Mouse (Mus musculus) embryonic facial prominence, embryonic 10.5 days (tissue): ENCODE data around the gene Fam45a. TPM values are rescaled to one million over a fixed set of nuclear protein-coding genes. Genes with fewer than 3 reads are reported as not detected.
"Not testable (repeated sequence)": the region's sequence is repeated elsewhere in the genome, so short reads cannot be mapped to it uniquely, and the experiment has no call there.

ENCODE experiments used
- DNase-seq: peaks from one replicate; pipeline ENCODE4 v3.0.0-alpha.2; 2017; ENCODE audit warnings: low spot score
- H3K27ac ChIP-seq: fragments of 300-500 bp; sonication (generic); replicated peaks from 2 replicates; pipeline ENCODE4 v1.5.1; 2016; ENCODE audit warnings: mild to moderate bottlenecking
- H3K27me3 ChIP-seq: fragments of 300-500 bp; sonication (generic); replicated peaks from 2 replicates; pipeline ENCODE4 v1.6.1; 2016; ENCODE audit warnings: low read depth, mild to moderate bottlenecking; ENCODE audit not compliant: poor library complexity, severe bottlenecking
- H3K36me3 ChIP-seq: fragments of 300-500 bp; sonication (generic); replicated peaks from 2 replicates; pipeline ENCODE4 v1.6.1; 2016; ENCODE audit warnings: mild to moderate bottlenecking, moderate library complexity
- H3K4me1 ChIP-seq: fragments of 300-500 bp; sonication (generic); 2 replicates; pipeline ENCODE4 v1.6.1; 2016
- H3K4me3 ChIP-seq: fragments of 300-500 bp; sonication (generic); 2 replicates; pipeline ENCODE4 v1.5.1; 2016; ENCODE audit warnings: mild to moderate bottlenecking, moderate library complexity
- H3K9me3 ChIP-seq: fragments of 300-500 bp; sonication (generic); 2 replicates; pipeline ENCODE4 v1.6.1; 2016; ENCODE audit warnings: mild to moderate bottlenecking
- WGBS: fragments of 180-500 bp; shearing (Covaris S2); methylation state at CpG from one replicate; pipeline ENCODE4 v1.1.7; 2016; 5-methylcytosine and 5-hydroxymethylcytosine counted together
- polyA plus RNA-seq: library from polyadenylated mRNA; unstranded; fragments of >200 nt; fragmentation: Nextera tagmentation; extraction: Ambion mirVana; gene quantifications from 2 replicates; pipeline ENCODE4 v1.2.1, GENCODE M21; 2016

Gene Fam45a
- polyA plus RNA-seq, 1 experiment from 2014 or later: 29.6 TPM

DNA sequence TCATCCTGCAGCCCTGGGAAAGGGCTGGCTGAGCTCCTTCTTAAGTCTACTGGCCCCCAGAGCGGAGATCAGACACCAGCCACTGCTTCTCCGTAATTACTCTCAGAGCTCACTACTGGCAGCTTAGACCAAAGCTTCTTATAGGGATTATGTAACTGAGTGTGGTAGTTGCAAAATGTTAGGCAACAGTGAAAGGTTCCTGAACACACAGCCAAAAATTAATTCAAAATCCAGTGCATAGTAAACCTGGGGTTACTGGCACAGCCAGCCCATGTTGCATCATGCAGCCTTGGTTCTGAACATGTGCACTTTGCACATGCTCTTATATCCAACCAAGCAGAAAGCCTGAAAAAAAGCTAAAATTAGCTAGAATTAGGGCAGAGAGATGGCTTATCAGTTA is 16.1 kb upstream of the Fam45a start:
- no peak for DNase-seq
- WGBS: 85% methylated on average over 2 of the region's 2 CpGs
- Histone ChIP-seq H3K4me1 (peaks cover 4% of the 10 kb centered on the region; the same call in 1 of the 2 replicates), H3K9me3 (no peaks in the 10 kb centered on the region), H3K36me3 (no peaks in the 10 kb centered on the region), H3K27ac (no peak overlapping the region), H3K4me3 (no peak overlapping the region), H3K27me3 (no peaks in the 10 kb centered on the region)

DNA sequence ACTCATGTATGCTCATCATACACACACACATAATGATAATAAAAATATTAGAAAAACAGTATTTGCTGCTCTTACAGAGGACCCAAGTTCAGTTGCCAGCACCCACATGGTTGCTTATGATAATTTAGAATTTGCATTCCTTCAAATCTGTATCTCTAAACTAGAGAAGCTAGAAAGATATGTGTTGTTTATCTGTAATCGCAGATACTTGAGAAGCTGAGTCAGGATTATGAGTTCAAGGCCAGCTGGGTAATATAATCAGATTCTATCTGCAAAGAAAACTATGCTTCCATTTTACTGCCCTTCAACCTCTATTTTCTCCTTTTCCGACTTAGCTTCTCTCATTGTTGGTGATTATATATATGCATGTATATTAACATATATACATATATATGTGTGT is 14.0 kb upstream of the Fam45a start:
- Histone ChIP-seq H3K27ac (no peak overlapping the region), H3K4me3 (no peak overlapping the region), H3K36me3 (no peaks in the 10 kb centered on the region), H3K9me3 (no peaks in the 10 kb centered on the region), H3K4me1 (no peaks in the 10 kb centered on the region), H3K27me3 (no peaks in the 10 kb centered on the region; the same call in 1 of the 2 replicates)
- DNase-seq: no peak
- WGBS: 92% methylated on average over 2 of the region's 2 CpGs

- H3K36me3 ChIP-seq: no peaks in the 10 kb centered on the region
- H3K4me1 ChIP-seq: no peaks in the 10 kb centered on the region
- no peak overlapping the region for H3K4me3 ChIP-seq
- H3K27me3 ChIP-seq: no peaks in the 10 kb centered on the region; the same call in 1 of the 2 replicates
- H3K27ac ChIP-seq: no peak overlapping the region
- no peak for DNase-seq
- 83% methylated on average over 7 of the region's 7 CpGs for WGBS
- H3K9me3 ChIP-seq: no peaks in the 10 kb centered on the region
Measured at GRCm38 (mm10) chr19:60799867-60800569, 11.4 kb upstream of the Fam45a start.

- WGBS: 73% methylated on average over 2 of the region's 2 CpGs
- Histone ChIP-seq H3K36me3 (no peaks in the 10 kb centered on the region), H3K27ac (no peak overlapping the region), H3K9me3 (no peaks in the 10 kb centered on the region), H3K27me3 (no peaks in the 10 kb centered on the region; the same call in 1 of the 2 replicates), H3K4me3 (no peak overlapping the region), H3K4me1 (no peaks in the 10 kb centered on the region)
- DNase-seq: no peak
Measured at GRCm38 (mm10) chr19:60804903-60805302, 6.5 kb upstream of the Fam45a start.

GRCm38 (mm10) chr19:60809927-60810326 is 1.5 kb upstream of the Fam45a start:
- Histone ChIP-seq H3K4me3 (no peak overlapping the region), H3K27ac (no peak overlapping the region), H3K27me3 (no peaks in the 10 kb centered on the region), H3K4me1 (peaks cover 18% of the 10 kb centered on the region), H3K9me3 (no peaks in the 10 kb centered on the region), H3K36me3 (peaks cover 1% of the 10 kb centered on the region)
- 89% methylated on average over 2 of the region's 2 CpGs for WGBS
- no peak for DNase-seq

GRCm38 (mm10) chr19:60812036-60812389 is 628 bp downstream of the Fam45a start:
- H3K27me3 ChIP-seq: no peaks in the 10 kb centered on the region
- no peak for DNase-seq
- H3K4me3 ChIP-seq: peak overlapping the region; percentile 84
- no peaks in the 10 kb centered on the region for H3K9me3 ChIP-seq
- WGBS: 29% methylated on average over 10 of the region's 10 CpGs
- peak overlapping the region; percentile 87 for H3K27ac ChIP-seq
- H3K36me3 ChIP-seq: peaks cover 19% of the 10 kb centered on the region
- H3K4me1 ChIP-seq: peaks cover 18% of the 10 kb centered on the region

DNA sequence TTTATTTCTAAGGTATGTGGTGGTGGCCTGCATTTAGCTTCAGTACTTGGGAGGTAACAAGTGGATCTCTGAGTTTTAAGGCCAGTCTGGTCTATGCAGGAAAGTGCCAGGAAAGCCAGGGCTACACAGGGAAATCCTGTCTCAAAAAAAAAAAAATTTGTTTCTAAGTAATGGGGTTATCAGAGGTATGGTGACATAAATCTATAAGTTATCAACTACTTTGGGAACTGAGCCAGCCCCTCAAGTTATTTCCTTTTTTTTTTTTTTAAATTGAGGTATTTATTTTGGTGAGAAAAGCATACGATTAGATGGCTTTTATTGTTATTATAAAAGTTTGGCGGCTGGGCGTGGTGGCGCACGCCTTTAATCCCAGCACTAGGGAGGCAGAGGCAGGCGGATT is 1.7 kb downstream of the Fam45a start:
- no peak for DNase-seq
- Histone ChIP-seq H3K9me3 (no peaks in the 10 kb centered on the region), H3K4me1 (peaks cover 18% of the 10 kb centered on the region), H3K36me3 (peaks cover 28% of the 10 kb centered on the region), H3K27me3 (no peaks in the 10 kb centered on the region), H3K27ac (no peak overlapping the region), H3K4me3 (no peak overlapping the region)
- 98% methylated on average over 6 of the region's 6 CpGs for WGBS

- H3K9me3 ChIP-seq: no peaks in the 10 kb centered on the region
- no peaks in the 10 kb centered on the region for H3K4me1 ChIP-seq
- no peak for DNase-seq
- H3K27ac ChIP-seq: no peak overlapping the region
- 88% methylated on average over 6 of the region's 6 CpGs for WGBS
- no peak overlapping the region for H3K4me3 ChIP-seq
- H3K36me3 ChIP-seq: peaks cover 83% of the 10 kb centered on the region
- no peaks in the 10 kb centered on the region for H3K27me3 ChIP-seq
Measured at GRCm38 (mm10) chr19:60818677-60819076, 7.3 kb downstream of the Fam45a start.

DNA sequence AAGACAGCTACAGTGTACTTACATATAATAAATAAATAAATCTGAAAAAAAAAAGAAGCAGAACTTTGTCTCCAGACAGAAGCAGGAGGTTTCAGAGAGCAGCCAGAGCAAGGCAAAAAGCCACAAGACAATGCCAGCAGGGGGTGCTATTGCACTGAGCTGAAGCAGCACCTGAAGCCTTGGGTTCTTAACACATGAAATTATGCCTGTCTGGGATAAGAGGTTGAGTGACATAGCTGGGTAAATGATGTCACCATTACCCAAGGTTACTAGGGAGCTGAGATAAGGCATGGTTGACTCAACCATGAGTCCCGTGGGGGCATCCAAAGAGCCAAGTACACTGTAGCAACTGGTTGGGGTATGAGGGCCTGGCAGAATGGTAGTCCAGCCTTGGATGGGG is 26.4 kb downstream of the Fam45a start:
- 89% methylated on average over 1 of the region's 1 CpGs for WGBS
- H3K27ac ChIP-seq: no peak overlapping the region
- no peaks in the 10 kb centered on the region for H3K4me1 ChIP-seq
- no peaks in the 10 kb centered on the region for H3K9me3 ChIP-seq
- no peaks in the 10 kb centered on the region for H3K27me3 ChIP-seq
- peak; percentile 76 for DNase-seq
- H3K36me3 ChIP-seq: peaks cover 77% of the 10 kb centered on the region
- H3K4me3 ChIP-seq: no peak overlapping the region

DNA sequence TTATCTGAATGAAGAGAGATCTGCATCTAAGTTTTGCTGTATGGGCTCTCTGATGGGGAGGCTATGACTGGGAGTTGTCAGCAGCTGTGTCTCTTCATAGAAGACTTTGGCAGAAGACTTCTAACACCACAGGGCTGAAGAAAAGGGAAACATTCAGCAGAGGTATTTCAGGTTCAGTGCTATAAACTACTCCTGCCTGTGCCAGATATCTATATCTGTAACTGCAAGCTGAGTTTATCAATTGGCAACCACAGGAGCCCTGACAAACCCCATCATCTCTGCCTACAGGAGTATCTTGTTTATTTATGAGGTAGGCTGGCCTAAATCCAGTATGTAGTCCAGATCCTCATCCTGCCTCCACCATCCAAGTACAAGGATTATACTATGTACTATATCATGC is 31.9 kb downstream of the Fam45a start:
- Histone ChIP-seq H3K36me3 (peaks cover 34% of the 10 kb centered on the region), H3K4me3 (no peak overlapping the region), H3K4me1 (no peaks in the 10 kb centered on the region), H3K9me3 (no peaks in the 10 kb centered on the region), H3K27me3 (no peaks in the 10 kb centered on the region), H3K27ac (no peak overlapping the region)
- no peak for DNase-seq

- Histone ChIP-seq H3K9me3 (no peaks in the 10 kb centered on the region), H3K27ac (no peak overlapping the region), H3K36me3 (peaks cover 29% of the 10 kb centered on the region), H3K4me1 (no peaks in the 10 kb centered on the region), H3K4me3 (no peak overlapping the region), H3K27me3 (no peaks in the 10 kb centered on the region)
- no peak for DNase-seq
Measured at GRCm38 (mm10) chr19:60845731-60846130, 34.3 kb downstream of the Fam45a start.

- no peaks in the 10 kb centered on the region for H3K27me3 ChIP-seq
- H3K4me3 ChIP-seq: peak within 1 kb of the TSS; percentile 59
- WGBS: 4% methylated on average over 30 of the region's 30 CpGs
- peaks cover 33% of the 10 kb centered on the region for H3K36me3 ChIP-seq
- no peaks in the 10 kb centered on the region for H3K9me3 ChIP-seq
- H3K27ac ChIP-seq: peak within 1 kb of the TSS; percentile 77
- H3K4me1 ChIP-seq: 0 out of 2 replicates have a peak, but pooled peaks cover 3% of the 10 kb centered on the region
- DNase-seq: peak; percentile 93
Measured at GRCm38 (mm10) chr19:60860868-60861700, 49.7 kb downstream of the Fam45a start, which contains the start of gene Sfxn4. Gene Sfxn4, minus strand, starts transcription at chr19:60861479.

- H3K27me3 ChIP-seq, H3K4me3 ChIP-seq, H3K27ac ChIP-seq, H3K4me1 ChIP-seq, H3K9me3 ChIP-seq, DNase-seq: not testable (repeated sequence)
- peaks cover 75% of the 10 kb centered on the region for H3K36me3 ChIP-seq
- WGBS: 91% methylated on average over 4 of the region's 4 CpGs
Measured at GRCm38 (mm10) chr19:60866169-60866568, 54.8 kb downstream of the Fam45a start.
